Mouse (Mus musculus) embryonic facial prominence, embryonic 14.5 days (tissue): ENCODE results near the gene Dyrk3. TPM values are rescaled to one million over a fixed set of nuclear protein-coding genes. Genes with fewer than 3 reads are reported as not detected.

Source experiments
- ATAC-seq: fragments of 200-750 bp; cut with Nextera tagmentation; 2 replicates; pipeline ENCODE4 v1.8.0; 2017; ENCODE audit warnings: low read depth, moderate number of reproducible peaks, moderate TSS enrichment
- DNase-seq: peaks from one replicate; pipeline ENCODE4 v3.0.0-alpha.2; 2015; ENCODE audit warnings: low spot score
- H3K27ac ChIP-seq: fragments of 300-500 bp; sonication (generic); replicated peaks from 2 replicates; pipeline ENCODE4 v1.5.1; 2014; ENCODE audit warnings: low read depth, mild to moderate bottlenecking, low read length, moderate library complexity
- H3K27me3 ChIP-seq: fragments of 300-500 bp; sonication (generic); replicated peaks from 2 replicates; pipeline ENCODE4 v1.6.1; 2014; ENCODE audit warnings: low read length; ENCODE audit not compliant: control insufficient read depth, insufficient read depth
- H3K36me3 ChIP-seq: fragments of 300-500 bp; sonication (generic); 2 replicates; pipeline ENCODE4 v1.6.1; 2014; ENCODE audit warnings: low read length, mixed read lengths; ENCODE audit not compliant: control insufficient read depth, insufficient read depth
- H3K4me1 ChIP-seq: fragments of 300-500 bp; sonication (generic); 2 replicates; pipeline ENCODE4 v1.6.1; 2014; ENCODE audit warnings: antibody characterized with exemption, low read length; ENCODE audit not compliant: control insufficient read depth, insufficient read depth
- H3K4me2 ChIP-seq: fragments of 300-500 bp; sonication (generic); 2 replicates; pipeline ENCODE4 v1.6.1; 2014; ENCODE audit warnings: low read depth, mild to moderate bottlenecking, low read length, moderate library complexity, mixed read lengths
- H3K4me3 ChIP-seq: fragments of 300-500 bp; sonication (generic); 2 replicates; pipeline ENCODE4 v1.5.1; 2014; ENCODE audit warnings: low read depth, mild to moderate bottlenecking, low read length
- H3K9ac ChIP-seq: fragments of 300-500 bp; sonication (generic); 2 replicates; pipeline ENCODE4 v1.6.1; 2014; ENCODE audit warnings: low read depth, mild to moderate bottlenecking, low read length, moderate library complexity, mixed read lengths
- H3K9me3 ChIP-seq: fragments of 300-500 bp; sonication (generic); 2 replicates; pipeline ENCODE4 v1.6.1; 2016; ENCODE audit warnings: low read length; ENCODE audit not compliant: control insufficient read depth
- WGBS: fragments of 180-500 bp; shearing (Covaris S2); extraction: QIAGEN DNeasy Blood & Tissue Kit; methylation state at CpG from one replicate; pipeline ENCODE4 v1.1.7; 2014; 5-methylcytosine and 5-hydroxymethylcytosine counted together
- polyA plus RNA-seq: library from polyadenylated mRNA; unstranded; fragments of >200 nt; fragmentation: Nextera tagmentation; extraction: Ambion mirVana; gene quantifications from 2 replicates; pipeline ENCODE4 v1.2.1, GENCODE M21; 2014

Gene Dyrk3
- polyA plus RNA-seq, result 3.1 and 4.3 TPM in 2 replicates

DNA sequence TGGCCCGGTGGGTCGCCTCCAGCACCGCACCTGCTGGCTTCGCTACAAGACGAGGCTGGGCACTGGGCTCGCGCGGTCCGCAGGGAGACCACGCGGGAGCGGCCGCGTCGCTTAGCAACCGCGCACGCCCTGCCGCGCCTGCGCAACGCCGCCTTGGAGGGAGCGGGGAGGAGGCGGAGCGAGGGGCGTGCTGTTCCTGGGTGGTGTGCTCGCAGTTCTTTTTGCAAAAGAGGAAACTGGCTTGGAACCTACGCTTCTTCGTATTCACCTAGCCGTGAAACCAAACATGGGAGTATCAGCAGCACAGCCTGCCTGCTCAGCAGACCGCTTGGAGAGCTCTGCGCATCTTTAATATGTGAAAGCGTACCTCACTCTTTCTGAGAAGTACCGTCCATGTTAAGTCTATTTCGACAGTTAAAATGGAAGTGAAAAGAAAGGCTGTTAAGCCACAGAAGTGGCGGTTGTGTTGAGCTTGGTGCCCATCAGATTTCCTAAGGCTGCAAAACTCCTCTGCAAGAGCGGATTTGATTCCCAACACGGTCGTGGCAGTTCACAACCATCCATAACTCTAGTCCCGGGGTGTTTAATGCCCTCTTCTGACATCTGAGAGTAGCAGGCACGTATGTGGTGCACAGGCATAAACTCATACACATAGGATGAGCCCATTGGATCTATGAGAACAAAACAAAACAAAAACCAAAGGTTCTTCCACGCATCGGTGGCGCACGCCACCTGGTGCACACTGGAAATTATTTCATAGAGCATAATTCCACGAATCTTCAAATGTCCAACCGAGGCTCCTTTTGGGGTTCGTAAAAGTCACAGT is at the start of gene Dyrk3:
TSS of gene Dyrk3 (minus strand) at position 150 of the 826 bp plus-strand sequence.
- DNase-seq (peak; percentile 95), ATAC-seq (peak; percentile 98)
- H3K4me2 ChIP-seq, result peak within 1 kb of the TSS; percentile 84
- H3K27ac ChIP-seq, result peak within 1 kb of the TSS; percentile 89
- H3K9me3 ChIP-seq, result no peaks in the 10 kb centered on the region
- WGBS, result 4% methylated on average over 39 of the region's 49 CpGs
- H3K9ac ChIP-seq, result peak within 1 kb of the TSS; percentile 72
- no peaks in the 10 kb centered on the region; the same call in 1 of the 2 replicates for H3K4me1 ChIP-seq
- H3K27me3 ChIP-seq, result no peaks in the 10 kb centered on the region
- peak within 1 kb of the TSS; percentile 77 for H3K4me3 ChIP-seq
- no peaks in the 10 kb centered on the region for H3K36me3 ChIP-seq

DNA sequence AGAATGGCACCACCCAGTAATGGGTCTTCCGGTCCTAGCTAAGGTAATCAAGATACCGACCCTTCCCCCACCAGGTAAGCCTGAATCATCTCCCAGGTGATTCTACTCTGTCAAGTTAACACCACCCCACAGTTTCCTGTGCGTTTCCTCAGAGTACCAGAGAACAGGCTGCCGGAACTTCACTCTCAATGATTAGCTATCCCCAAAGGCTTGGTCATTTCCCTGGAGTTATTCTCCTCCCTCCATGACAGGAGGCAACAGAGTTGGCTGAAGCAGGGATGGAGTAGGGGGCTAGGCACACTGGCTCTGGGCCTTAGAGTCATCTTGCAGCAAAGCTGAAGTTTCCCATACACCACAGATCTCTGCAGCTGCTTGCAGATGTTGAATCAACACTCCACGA is 49.7 kb upstream of the Dyrk3 start:
- Histone ChIP-seq H3K4me2 (no peak overlapping the region), H3K27ac (no peak overlapping the region), H3K9ac (no peak overlapping the region), H3K9me3 (no peaks in the 10 kb centered on the region), H3K4me3 (no peak overlapping the region), H3K36me3 (no peaks in the 10 kb centered on the region), H3K4me1 (no peaks in the 10 kb centered on the region), H3K27me3 (no peaks in the 10 kb centered on the region)
- WGBS, result 85% methylated on average over 5 of the region's 5 CpGs
- ATAC-seq (no peak), DNase-seq (no peak)

GRCm38 (mm10) chr1:131186995-131187394 is 48.9 kb upstream of the Dyrk3 start:
- Histone ChIP-seq H3K4me3 (no peak overlapping the region), H3K27me3 (no peaks in the 10 kb centered on the region), H3K9ac (no peak overlapping the region), H3K27ac (no peak overlapping the region), H3K4me2 (no peak overlapping the region), H3K4me1 (no peaks in the 10 kb centered on the region), H3K36me3 (no peaks in the 10 kb centered on the region), H3K9me3 (no peaks in the 10 kb centered on the region)
- 88% methylated on average over 6 of the region's 6 CpGs for WGBS
- ATAC-seq, result no peak
- no peak for DNase-seq

- DNase-seq (no peak), ATAC-seq (no peak)
- no peaks in the 10 kb centered on the region for H3K27me3 ChIP-seq
- H3K9me3 ChIP-seq, result no peaks in the 10 kb centered on the region
- 76% methylated on average over 13 of the region's 13 CpGs for WGBS
- no peaks in the 10 kb centered on the region for H3K4me1 ChIP-seq
- no peaks in the 10 kb centered on the region; the same call in 1 of the 2 replicates for H3K36me3 ChIP-seq
- H3K9ac ChIP-seq, result no peak overlapping the region
- H3K27ac ChIP-seq, result no peak overlapping the region
- H3K4me3 ChIP-seq, result no peak overlapping the region
- H3K4me2 ChIP-seq, result no peak overlapping the region
Measured at GRCm38 (mm10) chr1:131185821-131186506, 47.8 kb upstream of the Dyrk3 start.

GRCm38 (mm10) chr1:131184956-131185660 is 47.0 kb upstream of the Dyrk3 start:
- ATAC-seq (no peak), DNase-seq (peak; percentile 42)
- H3K4me1 ChIP-seq, result no peaks in the 10 kb centered on the region
- no peak overlapping the region for H3K4me2 ChIP-seq
- H3K4me3 ChIP-seq, result no peak overlapping the region
- H3K9me3 ChIP-seq, result no peaks in the 10 kb centered on the region
- no peak overlapping the region for H3K27ac ChIP-seq
- H3K36me3 ChIP-seq, result peaks cover 4% of the 10 kb centered on the region; the same call in 1 of the 2 replicates
- no peak overlapping the region for H3K9ac ChIP-seq
- WGBS, result 69% methylated on average over 8 of the region's 8 CpGs
- H3K27me3 ChIP-seq, result no peaks in the 10 kb centered on the region

DNA sequence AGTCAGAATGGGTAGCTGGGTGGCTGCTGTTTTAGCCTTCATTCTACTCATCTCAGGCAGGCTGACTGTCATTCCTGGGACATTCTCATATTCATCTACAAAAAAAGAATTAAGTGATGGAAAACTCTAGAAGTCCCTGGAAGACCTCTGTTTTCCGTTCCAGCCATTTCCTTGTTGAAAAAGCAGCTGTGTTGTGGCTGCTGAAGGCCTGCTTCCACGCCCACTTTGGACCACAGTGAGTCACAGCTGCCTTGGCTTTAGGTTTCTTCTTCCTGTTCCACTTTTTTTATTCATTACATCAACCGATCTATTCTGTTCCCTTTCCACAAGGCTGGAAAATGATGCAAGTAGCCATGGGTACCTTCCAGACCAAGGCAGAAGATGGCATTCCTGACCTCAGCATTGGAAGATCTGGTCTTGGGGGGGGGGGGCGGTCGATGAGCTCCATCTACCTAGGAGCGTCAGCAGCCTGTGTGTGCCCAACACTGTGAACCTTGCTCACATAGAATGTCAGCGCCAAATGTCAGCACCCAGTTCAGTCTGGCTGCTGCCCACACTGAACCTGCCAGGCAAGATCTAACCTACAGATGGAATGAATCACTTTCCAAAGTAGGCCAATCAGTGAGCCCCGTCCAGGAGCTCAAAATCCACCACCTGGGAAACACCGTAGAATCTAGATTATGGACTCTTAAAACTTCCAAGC is 46.3 kb upstream of the Dyrk3 start:
- WGBS, result 55% methylated on average over 9 of the region's 9 CpGs
- Histone ChIP-seq H3K4me1 (no peaks in the 10 kb centered on the region), H3K4me3 (no peak overlapping the region), H3K9ac (no peak overlapping the region), H3K9me3 (no peaks in the 10 kb centered on the region), H3K36me3 (peaks cover 10% of the 10 kb centered on the region), H3K27me3 (no peaks in the 10 kb centered on the region), H3K4me2 (no peak overlapping the region), H3K27ac (no peak overlapping the region)
- peak; percentile 87 for DNase-seq
- peak; percentile 41; the same call in 1 of the 2 replicates for ATAC-seq

DNA sequence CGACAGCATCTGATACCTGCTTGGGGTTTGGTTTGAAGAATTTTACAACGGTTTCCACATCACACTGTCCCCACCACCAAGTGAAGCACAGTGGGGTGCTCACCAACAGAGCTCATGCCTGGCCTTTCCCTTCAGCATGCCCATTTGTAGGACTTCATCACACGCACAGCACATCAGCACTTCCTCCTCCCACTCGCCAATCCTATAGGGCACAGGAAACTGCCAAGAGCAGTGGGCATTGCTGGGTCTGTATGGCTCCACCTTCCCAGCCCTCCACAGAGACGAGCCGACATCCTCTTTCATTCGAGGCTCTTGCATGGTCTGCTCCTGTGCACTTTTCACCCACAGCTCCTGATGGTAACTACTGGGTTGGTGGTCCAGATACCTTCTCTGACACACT is 45.1 kb upstream of the Dyrk3 start:
- Histone ChIP-seq H3K9me3 (no peaks in the 10 kb centered on the region), H3K27ac (no peak overlapping the region), H3K9ac (no peak overlapping the region), H3K4me1 (no peaks in the 10 kb centered on the region), H3K36me3 (peaks cover 18% of the 10 kb centered on the region), H3K27me3 (no peaks in the 10 kb centered on the region), H3K4me2 (no peak overlapping the region), H3K4me3 (no peak overlapping the region)
- 81% methylated on average over 7 of the region's 7 CpGs for WGBS
- DNase-seq (no peak), ATAC-seq (no peak)
